Mouse (Mus musculus) right cerebral cortex, postnatal 36 days (tissue): ENCODE results near the gene Dnm3.

ENCODE experiments used
- DNase-seq, 2 experiments: peaks; one replicate each; pipeline ENCODE4 v3.0.0; 2022; ENCODE audit warnings: low spot score in 2 of 2, mixed read lengths in 1 of 2

Dnm3 gene

DNA sequence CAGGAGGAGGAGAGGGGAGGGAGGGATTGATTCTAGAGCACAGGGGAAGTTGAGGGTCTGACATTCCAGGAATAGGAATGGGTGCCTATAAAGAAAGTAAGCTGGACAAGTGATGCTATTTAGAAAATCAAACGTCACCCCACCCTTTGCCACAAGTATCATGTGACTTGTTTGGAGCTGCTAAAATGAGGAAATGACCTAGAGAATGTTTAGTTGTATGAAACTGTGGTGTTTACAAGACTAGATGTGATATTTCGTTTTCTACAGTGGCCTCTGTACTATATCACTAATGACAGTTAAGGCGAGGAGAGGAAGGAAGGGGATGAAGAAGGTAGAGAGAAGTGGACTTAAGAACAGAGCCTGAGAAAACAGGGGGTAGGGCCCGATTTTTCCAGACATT is 479.1 kb downstream of the Dnm3 start:
- DNase-seq = no peak

DNA sequence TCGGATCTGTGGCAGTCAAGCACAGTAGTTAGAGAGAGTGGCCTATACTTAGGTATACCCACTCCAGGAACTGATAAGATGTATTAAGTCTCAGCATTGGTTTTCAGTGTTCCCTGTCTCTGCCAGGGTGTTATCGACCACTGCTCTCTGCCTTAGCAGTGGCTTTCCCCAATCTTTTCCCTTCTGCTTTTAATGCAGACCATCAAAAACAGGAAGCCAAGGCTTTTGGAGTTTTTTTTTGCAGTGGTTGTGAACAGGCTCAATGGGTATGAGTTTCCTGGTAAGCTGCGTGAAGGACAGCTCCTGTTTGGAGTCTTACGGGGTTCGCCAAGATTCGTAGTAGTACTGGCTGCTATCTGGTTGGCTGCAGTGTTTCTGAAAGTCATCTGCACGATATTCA is 485.4 kb downstream of the Dnm3 start:
- DNase-seq = no peak

DNA sequence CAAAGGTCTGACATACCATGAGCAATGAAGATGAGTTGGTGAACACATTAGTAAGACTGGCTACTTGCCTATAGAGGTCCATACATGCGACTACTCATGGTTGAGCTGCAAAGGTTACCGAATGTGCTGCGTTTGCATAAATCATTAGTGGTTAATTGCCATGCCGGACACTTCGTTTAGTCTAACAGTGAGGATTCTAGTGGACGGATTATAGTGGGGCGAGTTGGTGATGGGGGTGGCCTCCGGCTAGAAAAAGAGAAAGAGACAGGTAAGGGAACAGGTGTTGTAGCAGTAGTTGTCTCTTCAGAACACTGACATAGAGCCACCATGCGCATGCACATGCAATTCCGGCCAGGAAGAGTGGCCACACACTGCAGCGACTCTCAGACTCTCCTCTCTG is 486.0 kb downstream of the Dnm3 start:
- no peak for DNase-seq

DNA sequence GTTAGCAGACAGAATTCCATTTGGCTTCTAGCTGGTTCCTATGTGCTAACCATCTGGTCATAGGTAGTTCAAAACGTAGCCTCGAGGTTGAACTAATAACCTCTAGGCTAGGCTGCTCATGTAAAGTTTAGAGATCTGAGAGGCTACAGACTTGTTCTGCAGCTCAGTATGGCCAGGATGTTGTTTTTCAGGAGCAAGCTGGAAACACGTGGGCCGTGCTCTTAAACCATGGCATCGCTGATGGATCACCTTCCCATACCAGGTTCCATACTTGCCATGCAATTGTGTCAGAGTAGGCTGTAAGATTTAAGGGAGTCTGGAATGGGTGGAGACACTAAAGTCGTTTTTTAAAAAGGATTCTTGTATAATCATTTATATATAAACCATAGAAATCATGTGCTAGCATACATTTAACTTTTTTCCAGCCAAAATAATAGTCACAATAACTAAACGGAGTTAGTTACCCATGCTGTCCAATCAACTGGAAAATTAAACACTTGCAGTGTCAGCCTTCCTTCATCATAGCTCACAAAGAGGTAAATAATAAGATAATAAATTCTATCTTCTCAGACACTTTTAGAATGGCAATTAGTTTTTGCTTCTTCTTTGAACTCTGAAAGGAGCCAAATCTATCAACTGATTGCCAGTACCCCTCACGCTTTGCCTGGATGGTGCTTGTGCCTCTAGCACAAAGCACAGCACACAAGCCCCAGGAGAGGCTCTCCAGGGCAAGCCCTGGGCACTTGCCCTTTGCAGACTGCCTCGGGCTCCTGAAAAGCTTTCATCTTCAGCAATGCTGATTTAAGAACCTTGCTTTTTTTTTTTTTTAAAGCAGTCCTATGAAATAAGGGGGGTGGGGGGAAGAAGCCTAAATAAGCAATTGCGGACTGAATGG is 486.9 kb downstream of the Dnm3 start:
- DNase-seq = no peak

DNA sequence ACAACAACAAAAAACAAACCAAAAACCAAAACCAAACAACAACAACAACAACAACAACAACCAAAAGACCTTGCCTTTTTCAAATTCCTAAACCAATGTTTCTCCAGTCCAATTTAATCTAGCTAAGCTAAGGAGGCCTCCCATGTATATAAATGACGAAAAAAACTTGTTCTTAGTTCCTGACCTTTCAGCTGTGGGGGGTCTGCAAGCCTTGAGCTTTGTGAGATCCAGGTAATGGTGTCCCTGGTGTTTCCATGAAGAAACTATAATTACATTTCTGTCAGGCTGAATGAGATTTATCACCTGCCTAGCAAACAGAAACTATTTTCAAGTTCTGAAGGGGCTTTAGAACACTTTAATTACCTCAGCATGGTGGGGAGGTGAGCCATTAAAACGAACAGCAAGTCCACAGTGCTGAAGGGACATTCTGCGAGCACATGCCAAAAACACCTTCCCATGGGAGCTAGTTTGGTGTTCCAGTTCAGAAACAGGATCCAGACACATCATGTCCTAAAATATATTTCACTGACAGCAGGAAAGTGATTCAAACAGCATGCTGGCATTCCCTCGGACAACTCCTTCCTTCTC is 493.8 kb downstream of the Dnm3 start:
- DNase-seq = no peak

DNA sequence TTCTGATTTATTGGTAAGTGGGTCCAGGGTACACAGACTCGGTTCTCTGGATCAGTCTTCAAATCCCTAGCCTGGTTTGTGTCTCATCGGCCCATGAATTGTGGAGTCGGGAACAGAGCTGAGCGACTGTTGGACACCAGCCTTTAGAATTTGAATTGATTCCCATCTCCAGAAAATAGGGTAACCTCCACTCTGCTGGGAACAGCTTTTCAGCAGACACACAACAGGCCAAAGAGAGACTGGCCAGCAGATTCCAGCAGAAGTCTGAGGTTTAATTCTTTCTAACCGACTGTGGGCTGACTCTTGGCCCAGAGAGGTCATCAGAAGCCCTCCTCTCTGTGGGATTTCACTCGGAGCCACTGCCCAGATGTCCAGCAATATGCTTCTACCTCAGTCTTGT is 494.4 kb downstream of the Dnm3 start:
- no peak for DNase-seq

DNA sequence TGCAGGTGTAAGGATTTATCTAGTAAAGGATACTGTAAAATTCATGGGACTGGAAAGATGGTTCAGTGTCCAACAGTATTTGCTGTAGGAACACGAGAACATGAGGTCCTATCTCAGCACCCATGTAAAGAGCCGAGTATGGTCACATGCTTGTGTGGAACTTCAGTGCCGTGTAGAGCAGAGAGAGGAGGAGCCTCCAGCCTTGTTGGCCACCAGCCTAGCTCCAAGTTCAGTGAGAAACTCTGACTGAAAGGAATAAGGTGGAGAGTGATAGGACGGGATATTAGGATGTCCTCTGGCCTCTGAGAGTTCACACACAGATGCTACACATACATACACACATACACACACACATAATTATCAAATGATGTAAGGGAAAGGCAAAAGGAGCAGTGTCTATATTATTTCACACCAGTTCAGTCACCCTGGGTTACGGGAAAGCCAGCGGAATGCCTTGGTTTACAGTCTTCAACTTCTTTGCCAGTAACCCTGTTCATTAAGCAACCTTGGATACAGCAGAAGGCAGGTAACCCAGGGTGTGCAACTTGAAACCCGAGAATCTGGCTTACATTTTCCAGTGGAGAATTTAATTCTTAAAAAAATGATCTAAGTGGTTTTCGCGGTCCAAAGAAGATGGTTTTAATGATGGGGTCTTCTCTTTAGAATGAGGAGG is 497.1 kb downstream of the Dnm3 start:
- DNase-seq = no peak

DNA sequence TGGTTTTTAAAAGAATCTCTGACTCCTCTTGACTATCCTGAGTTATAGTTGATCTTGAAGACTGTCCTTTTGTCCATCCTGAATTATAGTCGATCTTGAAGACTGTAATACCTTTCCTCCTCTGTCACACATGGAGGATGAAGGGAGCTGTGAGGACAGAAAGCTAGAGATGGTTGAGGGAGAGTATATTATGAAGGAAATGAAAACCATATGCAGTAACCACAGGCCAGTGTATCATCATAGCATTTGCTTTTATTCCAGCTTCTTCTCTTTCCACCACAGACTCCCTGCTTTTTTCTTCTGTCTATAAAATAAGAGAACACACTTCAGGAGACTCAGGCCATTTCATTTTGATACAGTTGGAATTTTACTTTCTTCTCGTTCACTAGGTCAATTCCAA is 497.8 kb downstream of the Dnm3 start:
- no peak for DNase-seq

DNA sequence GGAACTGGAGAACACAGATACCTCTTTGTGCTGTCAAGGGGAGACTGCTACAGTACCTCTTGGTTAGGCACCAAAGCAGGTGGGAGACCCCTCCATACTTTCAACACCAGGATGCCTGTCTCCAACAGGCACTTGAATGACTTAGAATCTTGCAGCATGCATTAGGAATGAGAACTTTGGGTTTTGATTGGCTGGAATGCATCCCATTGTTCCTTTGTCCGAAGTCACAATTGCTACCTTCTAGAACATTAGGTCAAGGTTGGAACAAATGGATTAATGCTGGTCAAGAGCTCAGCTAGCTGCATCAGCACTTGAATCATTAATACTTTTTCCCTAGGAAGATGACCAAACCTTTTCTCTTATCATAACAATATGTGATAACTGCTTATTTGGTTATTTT is 498.3 kb downstream of the Dnm3 start, which contains the start of gene 4930558K02Rik:
Gene 4930558K02Rik, minus strand, starts transcription at position 101 of the 400 bp plus-strand sequence.
- DNase-seq = no peak

DNA sequence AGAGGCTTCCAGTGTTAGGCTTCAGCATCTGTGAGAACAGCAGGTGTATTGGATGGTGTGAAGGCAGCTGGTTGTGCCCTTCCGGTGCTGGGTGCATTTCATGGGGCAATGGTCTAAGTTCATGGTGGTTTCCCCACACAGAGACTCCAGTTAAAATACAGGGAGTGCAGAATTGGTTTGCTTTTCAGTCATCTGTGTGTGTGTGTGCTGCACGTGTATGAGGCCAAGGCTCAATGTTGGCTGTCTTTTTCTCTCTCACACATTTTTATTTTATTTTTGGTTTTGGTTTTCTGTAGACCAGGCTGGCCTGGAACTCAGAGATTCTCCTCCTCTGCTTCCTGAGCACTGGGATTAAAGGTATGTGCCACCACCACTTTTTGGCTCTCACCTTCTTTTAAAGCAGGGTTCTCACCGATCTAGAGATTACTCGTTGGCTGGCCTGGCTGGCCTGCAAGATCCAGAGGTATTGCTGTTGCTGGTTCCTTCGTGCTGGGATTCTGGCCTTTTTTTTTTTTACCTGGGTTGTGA is 499.6 kb downstream of the Dnm3 start:
- DNase-seq = no peak

DNA sequence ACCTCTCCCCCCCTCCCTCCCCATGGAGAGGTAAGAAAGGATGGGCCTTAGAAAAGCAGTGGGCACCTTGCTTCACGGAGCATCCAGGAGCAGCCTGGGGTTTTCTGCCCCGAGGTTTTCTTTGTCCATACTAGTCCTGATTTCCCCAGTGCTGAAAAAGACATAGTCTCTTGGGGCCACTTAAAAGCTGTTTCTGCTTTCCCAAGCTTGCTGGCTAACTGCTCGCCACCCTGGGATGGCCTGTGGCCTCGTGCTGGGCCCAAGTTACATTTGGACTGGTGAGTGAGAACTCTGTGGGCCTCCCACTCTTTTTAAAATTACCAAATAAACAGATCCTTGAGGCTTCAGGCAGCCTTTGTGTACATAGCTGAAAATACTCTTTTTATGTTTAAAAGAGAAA is 500.5 kb downstream of the Dnm3 start:
- no peak for DNase-seq

DNA sequence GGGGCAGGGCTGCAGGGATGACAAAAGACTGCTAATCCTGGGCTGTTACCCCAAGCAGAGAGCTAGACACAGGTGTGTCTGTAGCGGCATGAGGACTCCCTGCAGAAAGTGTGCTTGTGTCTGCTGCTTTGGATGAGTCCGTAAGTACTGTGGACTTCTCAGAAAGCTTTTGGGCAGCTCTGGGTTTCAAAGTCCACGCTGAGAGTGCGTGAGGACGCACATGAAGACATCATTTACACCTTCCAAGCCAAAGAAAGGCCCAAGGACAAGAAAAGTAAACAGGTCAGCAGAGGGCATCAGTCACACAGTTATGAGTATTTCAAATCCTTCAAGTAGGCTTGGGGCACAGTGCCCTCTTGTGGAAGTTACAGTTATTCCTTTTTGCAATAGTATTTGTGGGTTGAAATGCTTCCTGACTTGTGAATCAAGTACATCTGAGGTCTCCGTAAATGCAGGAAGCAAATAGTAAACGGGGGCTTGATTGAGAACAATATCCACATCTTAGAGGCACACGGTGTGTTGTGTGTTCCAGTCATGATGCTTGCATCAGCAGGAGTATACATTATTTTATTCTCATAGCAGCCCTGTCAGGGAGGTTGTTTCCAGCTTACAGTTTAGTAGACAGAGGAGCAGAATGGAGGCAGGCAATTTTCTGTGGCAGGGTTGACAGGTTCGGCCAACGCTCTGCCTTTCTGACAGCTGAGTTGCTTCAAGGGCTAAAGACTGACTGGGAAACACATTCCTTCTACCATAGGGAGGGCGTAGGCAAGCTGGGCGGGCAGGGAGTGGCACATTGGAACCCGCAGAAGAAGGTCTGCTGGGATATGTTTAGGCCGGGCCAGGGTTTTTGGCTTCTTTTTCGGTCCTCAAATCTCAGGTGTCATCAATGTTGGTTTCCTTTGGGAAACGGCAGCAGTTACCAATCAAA is 501.3 kb downstream of the Dnm3 start:
- DNase-seq = peak; percentile 44 to 49

DNA sequence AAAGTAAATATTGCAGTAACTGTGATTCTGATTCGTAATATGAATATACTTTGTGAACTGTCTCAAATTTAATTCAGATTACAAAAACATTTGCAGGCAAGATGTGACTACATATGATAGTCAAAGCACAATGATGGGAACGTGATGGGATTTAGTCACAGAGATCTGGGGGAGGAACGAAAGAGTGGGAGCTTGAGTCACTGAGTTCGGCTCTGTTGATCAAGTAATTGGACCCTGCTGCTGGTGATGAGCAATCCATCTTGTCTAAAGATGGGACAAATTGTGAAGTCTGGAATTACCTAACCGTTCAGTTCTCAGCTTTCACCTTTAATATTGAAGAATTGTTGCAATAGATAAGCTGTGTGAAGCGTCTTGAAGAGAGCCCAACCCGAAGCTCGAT is 505.6 kb downstream of the Dnm3 start:
- no peak for DNase-seq

DNA sequence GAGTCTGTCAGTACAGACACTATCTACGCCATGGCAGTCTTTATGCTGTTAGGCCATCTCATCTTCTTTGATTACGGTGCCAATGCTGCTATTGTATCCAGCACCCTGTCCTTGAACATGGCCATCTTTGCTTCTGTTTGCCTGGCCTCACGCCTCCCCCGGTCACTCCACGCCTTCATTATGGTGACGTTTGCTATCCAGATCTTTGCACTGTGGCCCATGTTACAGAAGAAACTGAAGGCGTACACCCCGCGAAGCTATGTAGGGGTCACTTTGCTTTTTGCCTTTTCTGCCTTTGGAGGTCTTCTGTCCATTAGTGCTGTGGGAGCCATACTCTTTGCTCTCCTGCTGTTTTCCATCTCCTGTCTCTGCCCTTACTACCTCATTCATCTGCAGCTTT is 507.0 kb downstream of the Dnm3 start:
- no peak for DNase-seq

DNA sequence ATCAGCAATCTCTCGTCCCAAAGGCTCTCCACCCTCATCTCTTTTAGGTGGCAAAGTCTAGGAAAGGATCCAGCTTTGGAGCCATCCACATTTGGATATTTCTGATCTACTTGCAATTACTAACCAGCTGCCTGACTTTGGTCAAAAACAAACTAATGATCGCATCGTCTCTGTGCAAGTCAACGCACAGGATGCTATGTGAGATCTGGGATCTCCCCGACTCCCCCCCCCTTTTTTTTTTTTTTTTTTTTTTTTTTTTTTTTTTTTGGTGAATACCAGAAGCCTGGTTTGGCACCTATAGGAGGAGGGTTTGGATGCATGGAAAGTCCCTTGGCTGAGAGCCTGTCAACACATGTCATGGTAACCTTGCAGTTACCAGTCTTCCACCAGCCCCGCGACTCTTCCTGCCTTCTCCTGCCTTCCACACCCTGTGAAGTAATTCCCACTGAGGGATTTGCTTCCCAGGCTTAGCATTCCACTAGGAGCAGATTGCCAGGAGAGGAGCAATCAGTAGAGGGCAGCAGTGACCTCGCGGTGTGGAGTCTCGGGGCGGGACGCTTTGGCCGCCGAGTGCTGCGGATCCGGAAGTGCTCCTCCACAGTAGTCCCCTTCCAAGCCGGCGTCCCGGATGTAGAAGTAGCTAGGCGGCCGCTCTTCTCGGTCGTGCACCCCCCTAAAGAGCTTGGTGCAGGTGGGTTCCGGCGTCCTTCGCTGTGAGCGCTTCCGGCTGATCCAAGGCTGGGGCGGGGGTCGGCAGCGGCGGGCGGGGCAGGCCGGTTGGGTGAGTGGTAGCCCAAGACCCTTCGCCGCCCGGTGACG is 509.0 kb downstream of the Dnm3 start, which contains the start of gene Pigc:
Gene Pigc, plus strand, starts transcription at position 598 of the 819 bp plus-strand sequence.
- DNase-seq = peak; percentile 91 to 93

DNA sequence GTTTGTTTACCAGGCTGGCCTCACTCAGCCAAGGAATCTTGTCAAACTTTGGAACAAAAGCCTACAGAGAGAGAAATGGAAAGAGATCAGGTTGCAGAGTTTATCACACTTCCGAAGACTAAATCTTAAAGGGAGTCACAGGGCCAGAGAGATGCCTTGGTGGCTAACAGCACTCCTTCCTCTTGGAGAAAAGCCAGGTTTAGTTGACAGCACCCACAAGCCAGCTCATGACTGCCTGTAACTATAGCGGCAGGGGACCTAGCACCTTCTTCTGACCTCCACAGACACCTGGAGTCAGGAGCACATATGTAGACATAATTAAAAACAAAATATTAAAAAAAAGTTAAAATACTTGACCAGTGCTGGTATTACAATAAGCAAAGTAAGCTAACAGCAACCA is 509.9 kb downstream of the Dnm3 start:
- DNase-seq = no peak

DNA sequence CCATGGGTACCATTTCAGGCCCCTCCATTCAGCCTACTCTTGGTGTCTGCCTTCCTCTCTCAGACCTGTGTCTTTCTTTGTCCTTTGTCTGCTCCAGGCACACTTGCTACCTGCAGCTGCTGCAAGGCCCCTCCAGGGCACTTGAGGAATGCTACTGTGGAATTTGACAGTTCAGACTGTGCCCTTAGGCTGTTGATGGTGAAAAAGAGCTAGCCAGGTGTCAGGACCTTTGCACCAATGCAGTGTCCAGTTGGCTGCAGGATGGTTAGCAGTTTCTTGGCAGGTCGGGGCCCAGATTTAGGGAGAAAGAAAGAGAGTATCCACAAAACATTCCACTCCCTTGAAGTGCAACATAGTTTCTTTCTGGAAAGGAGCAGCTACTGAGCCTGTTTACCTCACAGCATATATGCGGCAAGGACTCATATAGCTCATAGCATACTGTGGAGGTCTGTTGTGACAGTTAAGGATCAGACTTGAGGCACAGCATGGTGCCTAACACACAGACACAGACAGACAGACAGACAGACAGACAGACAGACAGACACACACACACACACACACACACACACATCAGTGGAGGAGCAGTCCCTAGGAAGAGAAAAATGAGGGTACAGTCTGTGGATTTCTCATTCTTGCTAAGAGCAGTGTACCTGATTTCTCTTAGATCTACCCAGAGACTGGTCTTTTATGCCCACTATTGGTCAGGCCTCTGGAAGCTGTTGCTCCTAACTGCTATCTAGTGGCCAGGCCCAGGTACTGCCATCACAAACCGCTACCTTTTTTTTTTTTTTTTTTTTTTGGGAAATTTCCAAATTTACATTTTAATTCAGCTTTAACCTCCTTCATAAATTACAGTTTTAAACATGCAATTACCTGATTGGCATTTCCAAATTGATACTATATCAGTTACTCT is 515.1 kb downstream of the Dnm3 start:
- no peak for DNase-seq

DNA sequence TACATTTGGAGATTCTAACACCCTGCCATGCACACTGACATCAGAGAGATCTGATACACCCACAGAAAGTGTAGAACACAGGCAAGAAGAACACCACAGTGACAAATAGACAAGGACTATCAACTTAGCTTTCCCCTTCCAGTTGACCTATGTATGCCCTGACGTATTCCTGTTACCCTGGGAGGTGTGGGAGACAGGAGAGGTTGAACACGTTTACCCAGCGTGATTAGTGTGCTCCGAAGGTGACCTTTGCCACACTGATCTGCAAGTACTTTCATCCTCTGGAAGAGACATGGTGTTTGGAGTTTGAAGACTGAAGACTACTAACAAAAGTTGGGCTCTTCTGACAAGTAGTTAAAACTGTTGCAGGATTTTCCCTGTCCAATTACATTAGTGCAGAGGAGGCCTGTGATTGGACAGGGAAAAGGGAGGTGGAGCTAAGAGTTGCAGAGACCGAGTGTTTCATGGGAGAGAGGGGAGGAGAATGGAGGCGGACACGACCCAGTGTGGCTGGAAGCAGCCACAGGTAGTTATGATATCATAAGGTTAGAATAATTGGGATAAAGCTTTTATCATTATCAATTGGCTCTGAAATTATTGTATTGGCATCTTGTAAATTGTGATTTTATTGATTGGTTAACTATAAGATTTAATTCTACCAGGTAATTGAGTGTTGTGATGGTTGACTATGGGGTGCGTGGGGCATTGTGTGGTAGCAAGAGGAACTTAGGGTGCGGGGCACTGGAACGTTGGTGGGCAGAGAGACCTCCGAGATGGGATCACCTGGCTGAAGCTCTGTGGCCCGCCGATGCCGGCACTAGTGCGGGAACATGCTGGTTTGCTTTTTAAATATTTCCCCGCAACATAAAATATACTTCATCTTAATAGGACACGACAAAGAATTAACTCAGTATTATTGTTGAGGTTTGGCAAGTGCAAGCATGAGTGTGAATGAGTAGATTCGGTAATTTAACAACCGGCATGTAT is 519.6 kb downstream of the Dnm3 start:
- no peak for DNase-seq
